Mouse (Mus musculus) left cerebral cortex, postnatal 25 days (tissue): Measurements from ENCODE around the gene Meaf6. TPM values are rescaled to one million over a fixed set of nuclear protein-coding genes. Genes with fewer than 3 reads are reported as not detected.

ENCODE experiments used
- DNase-seq, 2 experiments: peaks; one replicate each; pipeline ENCODE4 v3.0.0; 2022; ENCODE audit warnings: low spot score in 2 of 2, mixed read lengths in 1 of 2
- intact Hi-C: fragments of 180-260 bp; cut with DNase I; formaldehyde crosslinking; loops from one replicate; pipeline ENCODE4 v1.15.1; 2025
- total RNA-seq, 2 experiments: library from RNA; stranded (reverse); gene quantifications; 2 replicates each; pipeline ENCODE4 v1.2.3; 2021

The Meaf6 gene
- total RNA-seq, 2 experiments from 2014 or later, result 121 to 124 TPM

- intact Hi-C loops, result no loop called here
- no peak for DNase-seq
Observed at GRCm38 (mm10) chr4:125135076-125135855, 50.3 kb downstream of the Meaf6 start.

GRCm38 (mm10) chr4:125136303-125136888 is 51.5 kb downstream of the Meaf6 start:
- DNase-seq, result no peak
- intact Hi-C loops, result no loop called here

DNA sequence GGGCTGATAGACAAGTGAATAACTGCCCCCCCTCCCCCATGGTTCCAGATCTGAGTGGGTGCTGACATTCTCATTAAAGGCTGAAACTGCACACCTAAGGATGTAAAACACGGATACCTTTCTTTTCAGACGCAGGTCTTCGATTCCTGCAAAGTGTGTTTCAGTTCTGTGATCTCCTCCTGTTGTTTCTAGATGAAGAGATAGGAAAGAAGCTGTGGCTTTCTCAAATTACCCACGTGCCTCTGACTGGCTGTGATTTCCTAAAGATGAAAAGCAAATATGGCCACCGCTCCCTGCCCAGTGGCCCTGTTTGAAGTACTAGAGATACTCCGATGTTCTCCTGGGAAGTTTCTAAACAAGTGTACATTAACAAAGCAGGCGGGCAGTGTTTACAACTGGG is 53.4 kb downstream of the Meaf6 start:
- intact Hi-C loops, result no loop called here
- DNase-seq, result no peak

DNA sequence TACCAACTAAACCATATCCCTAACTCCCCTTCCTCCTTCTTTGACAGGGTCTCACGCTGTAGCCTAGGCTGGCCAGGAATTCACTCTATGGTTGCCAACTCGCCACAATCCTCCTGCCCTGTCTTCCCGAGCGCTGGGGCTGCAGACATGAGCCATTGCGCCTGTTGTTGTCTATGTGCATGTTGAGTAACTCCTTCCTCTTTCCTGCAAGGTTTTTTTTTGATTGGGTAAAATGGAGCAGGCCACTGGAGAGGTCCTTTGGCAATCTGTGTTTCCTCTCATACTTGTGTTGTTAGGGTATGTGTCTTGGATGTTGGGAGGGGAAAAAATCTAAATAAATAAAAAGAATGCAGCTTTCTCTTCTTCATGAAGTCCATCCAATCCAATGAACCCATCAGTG is 59.3 kb downstream of the Meaf6 start:
- intact Hi-C loops, result no loop called here
- DNase-seq, result no peak

DNA sequence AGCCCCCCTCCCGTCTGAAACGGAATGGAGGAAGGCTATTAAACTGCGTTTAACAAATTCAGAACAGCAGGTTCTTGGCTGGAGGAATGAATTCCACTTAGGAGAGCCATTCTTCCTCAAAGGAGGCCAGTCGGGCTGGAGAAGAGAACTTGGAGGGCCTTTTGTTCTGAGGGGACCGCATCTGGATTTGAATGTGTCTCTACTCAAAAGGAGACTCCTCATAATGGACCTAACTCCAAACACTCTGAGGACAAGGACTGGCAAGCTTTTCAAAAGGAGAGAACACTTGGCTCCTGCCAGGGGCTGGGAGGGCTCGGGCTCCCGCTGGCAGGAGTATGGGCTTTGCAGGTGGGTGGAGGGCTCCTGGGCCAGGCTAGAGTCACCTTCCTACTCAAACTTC is 59.7 kb downstream of the Meaf6 start:
- intact Hi-C loops, result no loop called here
- peak in 1 of 2 experiments; percentile 52 for DNase-seq

DNA sequence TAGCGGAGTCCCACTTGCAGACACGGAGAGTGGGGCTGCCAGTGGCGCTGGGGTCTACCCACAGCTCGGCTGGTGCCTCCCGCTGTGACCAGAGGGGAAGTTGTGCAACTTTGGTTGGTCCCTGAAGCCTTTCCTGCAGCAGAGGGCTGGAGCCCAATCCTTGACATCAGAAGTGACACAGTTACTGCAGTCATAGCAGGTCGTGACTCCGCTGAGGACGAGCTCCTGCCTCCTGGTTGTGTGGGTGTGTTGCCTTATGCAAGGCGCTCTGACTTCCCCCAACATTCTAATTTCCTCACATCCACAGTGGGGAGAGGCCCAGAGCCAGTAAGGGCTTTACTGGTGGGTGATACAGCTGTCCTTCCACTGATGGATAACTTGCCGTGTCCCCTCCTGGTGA is 60.3 kb downstream of the Meaf6 start:
- peak in 1 of 2 experiments; percentile 16 for DNase-seq
- intact Hi-C loops, result no loop called here

DNA sequence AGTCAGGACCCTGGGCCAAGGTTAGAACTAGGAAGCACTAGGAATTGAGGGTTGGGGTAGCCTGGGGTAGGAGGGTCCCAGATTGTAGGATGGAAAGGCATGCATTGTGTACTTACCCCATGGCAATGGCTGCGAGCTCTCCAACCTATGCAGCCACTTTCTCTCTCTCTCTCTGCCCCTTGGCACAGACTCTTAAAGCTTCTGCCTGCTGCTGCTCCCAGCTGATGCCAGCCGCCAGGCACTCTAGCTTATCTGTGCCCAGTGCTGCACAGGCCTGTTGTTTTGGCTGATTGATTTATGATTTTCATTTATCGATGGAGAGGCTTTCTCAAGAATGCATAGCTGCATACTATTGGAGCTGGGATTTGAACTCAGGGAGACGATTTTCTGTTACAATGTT is 63.0 kb downstream of the Meaf6 start:
- no peak for DNase-seq

DNA sequence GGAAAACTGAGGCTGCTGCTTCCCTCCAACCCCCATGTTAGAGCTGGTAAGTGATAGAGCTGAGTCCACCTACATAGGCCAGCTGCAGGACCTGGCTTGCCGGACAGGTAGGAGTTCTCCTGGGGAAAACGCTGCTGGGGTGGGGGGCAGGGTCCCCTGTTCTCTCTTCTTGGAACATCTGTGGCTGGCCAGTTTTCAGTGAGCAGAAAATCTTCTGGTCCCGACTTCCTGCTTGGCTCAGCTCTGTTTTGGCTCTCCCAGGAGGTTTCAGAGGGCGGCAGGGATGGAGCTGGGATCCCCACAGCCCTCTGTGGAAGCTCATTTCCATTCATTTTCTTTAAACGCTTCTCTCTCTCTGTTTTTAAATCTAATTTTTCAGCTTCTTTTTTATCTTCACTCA is 64.5 kb downstream of the Meaf6 start:
- intact Hi-C loops, result no loop called here

More for the DNA sequence above, 63.0 kb downstream of the Meaf6 start:
- intact Hi-C loops, result no loop called here

GRCm38 (mm10) chr4:125152469-125152868 is 67.5 kb downstream of the Meaf6 start:
- intact Hi-C loops, result no loop called here
- no peak for DNase-seq

More for the DNA sequence above, 64.5 kb downstream of the Meaf6 start:
- no peak for DNase-seq

- intact Hi-C loops, result no loop called here
- DNase-seq, result no peak
Observed at GRCm38 (mm10) chr4:125153659-125154241, 68.8 kb downstream of the Meaf6 start.

GRCm38 (mm10) chr4:125155646-125156045 is 70.7 kb downstream of the Meaf6 start:
- intact Hi-C loops, result no loop called here
- DNase-seq, result no peak

GRCm38 (mm10) chr4:125157322-125157721 is 72.4 kb downstream of the Meaf6 start:
- intact Hi-C loops, result no loop called here
- DNase-seq, result no peak

- intact Hi-C loops, result no loop called here
- DNase-seq, result no peak
Observed at GRCm38 (mm10) chr4:125158081-125158480, 73.1 kb downstream of the Meaf6 start.

GRCm38 (mm10) chr4:125158581-125159317 is 73.8 kb downstream of the Meaf6 start:
- DNase-seq, result no peak
- intact Hi-C loops, result no loop called here

- intact Hi-C loops, result loop anchor here (2.0 to 10.0 kb wide), 3 partner anchors 324 to 802 kb away; no protein-coding TSS in a partner anchor
- DNase-seq, result peak; percentile 90 to 94
Observed at GRCm38 (mm10) chr4:125160320-125160950, 75.5 kb downstream of the Meaf6 start.

GRCm38 (mm10) chr4:125160951-125161331 is 76.0 kb downstream of the Meaf6 start:
- DNase-seq, result no peak
- intact Hi-C loops, result loop anchor here (2.0 to 10.0 kb wide), 3 partner anchors 324 to 802 kb away; no protein-coding TSS in a partner anchor

DNA sequence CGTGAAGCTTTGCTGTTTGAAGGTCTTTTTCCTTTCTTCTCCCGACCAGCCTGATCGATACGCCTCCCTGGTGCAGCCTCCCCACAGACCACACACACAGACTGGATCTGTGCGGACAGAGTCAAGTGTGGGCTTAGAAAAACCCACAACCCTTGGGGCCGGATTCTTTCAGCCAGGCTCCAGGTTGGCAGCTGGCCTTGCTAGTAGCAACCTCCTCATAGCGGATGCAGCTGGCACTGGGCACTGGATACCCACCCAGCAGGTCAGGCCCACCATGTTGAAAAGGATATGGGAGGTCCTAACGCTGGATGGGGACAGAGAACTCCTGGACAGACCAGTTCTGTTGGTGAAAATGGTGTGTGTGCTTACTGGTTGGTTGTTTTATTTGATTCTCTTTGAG is 76.5 kb downstream of the Meaf6 start:
- intact Hi-C loops, result loop anchor here (2.0 to 10.0 kb wide), 3 partner anchors 323 to 801 kb away; no protein-coding TSS in a partner anchor
- DNase-seq, result no peak

DNA sequence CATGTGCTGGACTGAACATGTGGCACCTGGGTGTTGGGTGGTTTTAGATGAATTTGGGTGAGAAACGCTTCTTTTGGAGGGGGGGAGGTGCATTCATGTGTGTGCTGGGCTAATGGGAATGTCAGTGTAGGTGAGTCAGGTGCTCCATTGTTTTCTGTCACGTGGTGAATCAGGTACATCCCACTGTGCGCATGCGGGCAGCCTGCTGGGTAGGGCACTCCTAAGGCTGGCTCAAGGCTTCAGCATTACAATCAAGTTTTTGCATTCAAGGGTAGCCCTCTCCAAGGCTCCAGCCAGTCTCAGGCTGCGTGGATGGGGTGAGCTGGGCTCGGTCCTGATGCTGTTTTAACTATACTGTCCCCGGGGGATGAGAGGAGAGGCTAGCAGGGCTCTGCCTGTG is 77.8 kb downstream of the Meaf6 start:
- intact Hi-C loops, result loop anchor here (5.0 to 10.0 kb wide), 2 partner anchors 322 to 780 kb away; no protein-coding TSS in a partner anchor
- no peak for DNase-seq
